18 mouse cellular contexts compared by ENCODE assay signal in genomic region chr14:39508956-39509355, GRCm38 (mm10). TPM values are rescaled to one million over a fixed set of nuclear protein-coding genes. Genes with fewer than 3 reads are reported as not detected.
DNase-seq lines count a peak whose midpoint lies in the region; ATAC-seq and TF ChIP-seq lines count a peak whose summit lies in the region.
"Had no signal": no experiment of that assay in that cellular context is flagged by ENCODE, and none has a peak within 500 bp of the region (broad histone marks: within the 10 kb centered on the region; RNA-seq: fewer than 3 reads in every experiment).

No protein-coding gene starts in this region.

- no peak overlapping the region for H3K4me3 ChIP-seq in intestine, postnatal 0 days (ENCODE audit: low read depth, low read length)
- no peak overlapping the region for H3K4me3 ChIP-seq in intestine, embryonic 15.5 days (replicated peaks)
- no peak overlapping the region for H3K4me3 ChIP-seq in lung, embryonic 14.5 days (ENCODE audit: low read depth, low read length)
- H3K4me3 ChIP-seq in cerebellum, adult 2 months (replicated peaks; ENCODE audit: insufficient read depth, low read depth, low read length): no peak overlapping the region
- no peak overlapping the region for H3K4me3 ChIP-seq in stomach, postnatal 0 days (ENCODE audit: low read depth, low read length)
- H3K4me3 ChIP-seq: embryonic facial prominence, embryonic 12.5 days; hindbrain, embryonic 13.5 days; neural tube, embryonic 13.5 days had no signal

- no peaks in the 10 kb centered on the region for H3K27me3 ChIP-seq in intestine, postnatal 0 days (replicated peaks; ENCODE audit: control insufficient read depth, insufficient read depth, low read length)
- H3K27me3 ChIP-seq in intestine, embryonic 15.5 days (replicated peaks): no peaks in the 10 kb centered on the region
- no peaks in the 10 kb centered on the region for H3K27me3 ChIP-seq in lung, embryonic 14.5 days (ENCODE audit: insufficient read depth, low read length)
- H3K27me3 ChIP-seq in cerebellum, adult 2 months (ENCODE audit: control insufficient read depth, insufficient read depth, low read length): no peaks in the 10 kb centered on the region
- H3K27me3 ChIP-seq in stomach, postnatal 0 days (ENCODE audit: control insufficient read depth, insufficient read depth, low read length): no peaks in the 10 kb centered on the region
- H3K27me3 ChIP-seq: embryonic facial prominence, embryonic 12.5 days; hindbrain, embryonic 13.5 days; neural tube, embryonic 13.5 days had no signal

- TF ChIP-seq CTCF in intestine, postnatal 0 days (IDR thresholded peaks at IDR 0.05; ENCODE audit: low read depth): peak; percentile 44
- TF ChIP-seq CTCF in lung, embryonic 14.5 days (IDR thresholded peaks at IDR 0.05; ENCODE audit: low read depth): 0 out of 2 replicates have a peak, but pooled peaks have one; percentile 11
- no peak; the same call in 1 of the 2 replicates for TF ChIP-seq CTCF in cerebellum, adult 2 months (IDR thresholded peaks at IDR 0.05; ENCODE audit: borderline replicate concordance, insufficient read depth, low read depth, low read length)
- peak; percentile 42 for TF ChIP-seq CTCF in stomach, postnatal 0 days (IDR thresholded peaks at IDR 0.05; ENCODE audit: low read depth)

- no peaks in the 10 kb centered on the region for H3K4me1 ChIP-seq in intestine, postnatal 0 days (replicated peaks; ENCODE audit: control insufficient read depth, insufficient read depth, low read length)
- H3K4me1 ChIP-seq in intestine, embryonic 15.5 days (replicated peaks): no peaks in the 10 kb centered on the region
- H3K4me1 ChIP-seq in lung, embryonic 14.5 days (ENCODE audit: insufficient read depth): no peaks in the 10 kb centered on the region
- no peaks in the 10 kb centered on the region for H3K4me1 ChIP-seq in cerebellum, adult 2 months (ENCODE audit: control insufficient read depth, insufficient read depth, low read length)
- no peaks in the 10 kb centered on the region for H3K4me1 ChIP-seq in stomach, postnatal 0 days (replicated peaks; ENCODE audit: control insufficient read depth, insufficient read depth)
- H3K4me1 ChIP-seq: embryonic facial prominence, embryonic 12.5 days; hindbrain, embryonic 13.5 days; neural tube, embryonic 13.5 days had no signal

- 81% methylated on average over 1 of the region's 1 CpGs for WGBS in intestine, postnatal 0 days
- WGBS in intestine, embryonic 15.5 days: 78% methylated on average over 1 of the region's 1 CpGs
- 91% methylated on average over 1 of the region's 1 CpGs for WGBS in lung, embryonic 14.5 days
- WGBS in cerebellum, adult 2 months: 98% methylated on average over 1 of the region's 1 CpGs
- WGBS in stomach, postnatal 0 days: 76% methylated on average over 1 of the region's 1 CpGs

- no peak for TF ChIP-seq EP300 in stomach, postnatal 0 days (optimal IDR thresholded peaks at IDR 0.05)

- H3K27ac ChIP-seq in intestine, postnatal 0 days (ENCODE audit: low read depth, low read length): no peak overlapping the region
- no peak overlapping the region for H3K27ac ChIP-seq in intestine, embryonic 15.5 days
- no peak overlapping the region for H3K27ac ChIP-seq in lung, embryonic 14.5 days (ENCODE audit: low read depth)
- H3K27ac ChIP-seq in cerebellum, adult 2 months (ENCODE audit: insufficient read depth, low read length): no peak overlapping the region
- no peak overlapping the region for H3K27ac ChIP-seq in stomach, postnatal 0 days (replicated peaks)
- H3K27ac ChIP-seq: embryonic facial prominence, embryonic 12.5 days; hindbrain, embryonic 13.5 days; neural tube, embryonic 13.5 days had no signal

- no peaks in the 10 kb centered on the region for H3K36me3 ChIP-seq in intestine, postnatal 0 days (ENCODE audit: control insufficient read depth, insufficient read depth)
- no peaks in the 10 kb centered on the region for H3K36me3 ChIP-seq in intestine, embryonic 15.5 days
- no peaks in the 10 kb centered on the region for H3K36me3 ChIP-seq in lung, embryonic 14.5 days (ENCODE audit: insufficient read depth)
- no peaks in the 10 kb centered on the region for H3K36me3 ChIP-seq in stomach, postnatal 0 days (ENCODE audit: control insufficient read depth, insufficient read depth, low read length)
- H3K36me3 ChIP-seq: embryonic facial prominence, embryonic 12.5 days; hindbrain, embryonic 13.5 days; neural tube, embryonic 13.5 days had no signal

- DNase-seq in lung, embryonic 14.5 days: no peak
- no peak for DNase-seq in lung, postnatal 14 days
- peak; percentile 11 to 17 for DNase-seq in cerebellum, adult 2 months
- no peak for DNase-seq in stomach, postnatal 0 days (ENCODE audit: low spot score)
- no peak for DNase-seq in adipocyte (ENCODE audit: low spot score)
- DNase-seq: adrenal gland, postnatal 25 days; heart, adult 11 months; kidney, adult 2 months; kidney, postnatal 4 days; liver had no signal

- H3K9ac ChIP-seq in intestine, postnatal 0 days (ENCODE audit: low read depth, low read length): no peak overlapping the region
- no peak overlapping the region for H3K9ac ChIP-seq in intestine, embryonic 15.5 days
- H3K9ac ChIP-seq in lung, embryonic 14.5 days: no peak overlapping the region
- no peak overlapping the region for H3K9ac ChIP-seq in stomach, postnatal 0 days (ENCODE audit: low read length)
- H3K9ac ChIP-seq: embryonic facial prominence, embryonic 12.5 days; hindbrain, embryonic 13.5 days; neural tube, embryonic 13.5 days had no signal

- no peak for TF ChIP-seq POLR2A in cerebellum, adult 2 months (IDR thresholded peaks at IDR 0.05; ENCODE audit: borderline replicate concordance, insufficient read depth, low read length)

- no peak for ATAC-seq in intestine, postnatal 0 days
- ATAC-seq in intestine, embryonic 15.5 days: no peak
- ATAC-seq in lung, embryonic 14.5 days (ENCODE audit: insufficient read depth): no peak
- no peak for ATAC-seq in stomach, postnatal 0 days (ENCODE audit: low FRiP score, low TSS enrichment)
- ATAC-seq: CD4-positive, CD25-positive, alpha-beta regulatory T cell, adult 4 months; lung, postnatal 0 days had no signal

- no peak overlapping the region for H3K4me2 ChIP-seq in intestine, postnatal 0 days (replicated peaks; ENCODE audit: low read depth)
- no peak overlapping the region for H3K4me2 ChIP-seq in intestine, embryonic 15.5 days (replicated peaks)
- H3K4me2 ChIP-seq in lung, embryonic 14.5 days: no peak overlapping the region
- no peak overlapping the region for H3K4me2 ChIP-seq in stomach, postnatal 0 days (replicated peaks; ENCODE audit: low read depth)
- H3K4me2 ChIP-seq: embryonic facial prominence, embryonic 12.5 days; hindbrain, embryonic 13.5 days; neural tube, embryonic 13.5 days had no signal

- no peaks in the 10 kb centered on the region for H3K9me3 ChIP-seq in intestine, postnatal 0 days (ENCODE audit: control insufficient read depth)
- no peaks in the 10 kb centered on the region for H3K9me3 ChIP-seq in intestine, embryonic 15.5 days
- no peaks in the 10 kb centered on the region for H3K9me3 ChIP-seq in lung, embryonic 14.5 days (ENCODE audit: low read depth, low read length)
- H3K9me3 ChIP-seq in stomach, postnatal 0 days (ENCODE audit: control insufficient read depth, low read length): no peaks in the 10 kb centered on the region
- H3K9me3 ChIP-seq: neural tube, embryonic 13.5 days had no signal

RNA-seq across cellular contexts. Expression of gene Nrg3, which starts 36.1 kb away (rescaled TPM):
- polyA plus RNA-seq in intestine, postnatal 0 days (2015; fragmentation: Nextera tagmentation; extraction: Ambion mirVana): 0.09 TPM in 2 replicates
- polyA plus RNA-seq in intestine, embryonic 15.5 days (2015; fragmentation: Nextera tagmentation; extraction: Ambion mirVana): 0.36 and 0.53 TPM in 2 replicates
- 0.08 TPM in 1 of 2 replicates, not detected in the other for polyA plus RNA-seq in lung, embryonic 14.5 days (2014; fragmentation: Nextera tagmentation; extraction: Ambion mirVana)
- polyA plus RNA-seq in cerebellum, adult 2 months (2012; rRNA removed): 12.7 and 14.6 TPM in 2 replicates
- 0.16 and 0.33 TPM in 2 replicates for polyA plus RNA-seq in stomach, postnatal 0 days (2015; fragmentation: Nextera tagmentation; extraction: Ambion mirVana)
- polyA plus RNA-seq: CD4-positive, CD25-positive, alpha-beta regulatory T cell, adult 4 months; heart, embryonic 16.5 days; lung, postnatal 0 days had no signal

Comparison
In these comparisons a context has a peak if more than half of its experiments do, and no peak if none do; other contexts are left out.
1. DNase-seq: peak in cerebellum, adult 2 months (2 of 2); none in lung, embryonic 14.5 days (single experiment), lung, postnatal 14 days (single experiment), stomach, postnatal 0 days (single experiment) and adipocyte (single experiment).